ENCODE assay signal across 16 mouse cellular contexts in genomic region chr9:60653137-60653536, GRCm38 (mm10). TPM values are rescaled to one million over a fixed set of nuclear protein-coding genes. Genes with fewer than 3 reads are reported as not detected.
DNase-seq lines count a peak whose midpoint lies in the region; ATAC-seq and TF ChIP-seq lines count a peak whose summit lies in the region.
"Had no signal": no experiment of that assay in that cellular context is flagged by ENCODE, and none has a peak within 500 bp of the region (broad histone marks: within the 10 kb centered on the region; RNA-seq: fewer than 3 reads in every experiment).

No protein-coding gene starts in this region.

- no peaks in the 10 kb centered on the region for H3K79me2 ChIP-seq in heart, adult 2 months (replicated peaks; ENCODE audit: control insufficient read depth, insufficient read depth, low read length)

- intact Hi-C loops in heart, adult 2 months (cut with DNase I): no loop called here

- H3K4me1 ChIP-seq in heart, postnatal 0 days (ENCODE audit: control insufficient read depth, insufficient read depth): no peaks in the 10 kb centered on the region
- H3K4me1 ChIP-seq in heart, adult 2 months (ENCODE audit: control insufficient read depth, insufficient read depth, low read length): no peaks in the 10 kb centered on the region; the same call in 1 of the 2 replicates
- no peaks in the 10 kb centered on the region for H3K4me1 ChIP-seq in stomach, postnatal 0 days (replicated peaks; ENCODE audit: control insufficient read depth, insufficient read depth)

- no peaks in the 10 kb centered on the region for H3K36me3 ChIP-seq in heart, postnatal 0 days (replicated peaks; ENCODE audit: control insufficient read depth, insufficient read depth, low read length)
- H3K36me3 ChIP-seq in heart, adult 2 months (ENCODE audit: control insufficient read depth, insufficient read depth, low read length): no peaks in the 10 kb centered on the region
- no peaks in the 10 kb centered on the region for H3K36me3 ChIP-seq in stomach, postnatal 0 days (ENCODE audit: control insufficient read depth, insufficient read depth, low read length)
- H3K36me3 ChIP-seq: midbrain, embryonic 12.5 days had no signal

- H3K9ac ChIP-seq in heart, postnatal 0 days (replicated peaks; ENCODE audit: low read depth, low read length): no peak overlapping the region
- H3K9ac ChIP-seq in heart, adult 2 months (ENCODE audit: low read depth, low read length): no peak overlapping the region
- H3K9ac ChIP-seq in stomach, postnatal 0 days (ENCODE audit: low read length): no peak overlapping the region
- H3K9ac ChIP-seq: midbrain, embryonic 12.5 days had no signal

- no peak for TF ChIP-seq CTCF in heart, postnatal 0 days (IDR thresholded peaks at IDR 0.05; ENCODE audit: low read depth)
- TF ChIP-seq CTCF in heart, adult 2 months (IDR thresholded peaks at IDR 0.05): no peak
- TF ChIP-seq CTCF in Patski (IDR thresholded peaks at IDR 0.05): no peak
- no peak for TF ChIP-seq CTCF in stomach, postnatal 0 days (IDR thresholded peaks at IDR 0.05; ENCODE audit: low read depth)

- no peak for TF ChIP-seq EP300 in heart, postnatal 0 days (IDR thresholded peaks at IDR 0.05; ENCODE audit: low read depth)
- no peak for TF ChIP-seq EP300 in heart, adult 2 months (IDR thresholded peaks at IDR 0.05; ENCODE audit: insufficient read depth, low read depth, low read length)
- TF ChIP-seq EP300 in stomach, postnatal 0 days (optimal IDR thresholded peaks at IDR 0.05): no peak

- POLR2A ChIA-PET in Patski (lab: Charles Lee): interaction anchor here (0.6 kb wide), 1 partner anchor 18 kb away, joined by 6 read pairs; no protein-coding TSS in a partner anchor

- DNase-seq in heart, postnatal 0 days (ENCODE audit: low spot score): peak; percentile 22
- no peak for DNase-seq in heart, adult 2 months
- DNase-seq in Patski (ENCODE audit: low read depth, low spot score): peak; percentile 4
- peak; percentile 44 for DNase-seq in retina, embryonic 14.5 days (ENCODE audit: low spot score)
- no peak for DNase-seq in thymus, postnatal 36 days
- DNase-seq in urinary bladder, postnatal 14 days (ENCODE audit: low spot score): no peak
- DNase-seq in stomach, postnatal 0 days (ENCODE audit: low spot score): no peak
- DNase-seq: adrenal gland, postnatal 25 days; cerebellum, adult 18-20 months; kidney, adult 8-10 months; right cerebral cortex, postnatal 4 days had no signal

- no peak for TF ChIP-seq POLR2A in heart, adult 2 months (IDR thresholded peaks at IDR 0.05; ENCODE audit: insufficient read depth, low read depth, low read length)

- no peak overlapping the region for H3K4me3 ChIP-seq in heart, postnatal 0 days (ENCODE audit: low read depth, low read length)
- no peak overlapping the region for H3K4me3 ChIP-seq in heart, adult 2 months
- H3K4me3 ChIP-seq in stomach, postnatal 0 days (ENCODE audit: low read depth, low read length): no peak overlapping the region
- H3K4me3 ChIP-seq: erythroblast, embryonic 14.5 days; left cerebral cortex, adult 2 months; midbrain, embryonic 12.5 days had no signal

- WGBS in heart, postnatal 0 days: 80% methylated on average over 1 of the region's 1 CpGs
- WGBS in heart, adult 2 months: 83% methylated on average over 1 of the region's 1 CpGs
- WGBS in stomach, postnatal 0 days: 81% methylated on average over 1 of the region's 1 CpGs

- no peak overlapping the region for H3K27ac ChIP-seq in heart, postnatal 0 days (ENCODE audit: low read depth)
- H3K27ac ChIP-seq in heart, adult 2 months: no peak overlapping the region
- H3K27ac ChIP-seq in stomach, postnatal 0 days (replicated peaks): no peak overlapping the region
- H3K27ac ChIP-seq: hindbrain, postnatal 0 days; left cerebral cortex, adult 2 months; midbrain, embryonic 12.5 days had no signal

- CTCF ChIA-PET in Patski (lab: Charles Lee): no interaction called here

- no peaks in the 10 kb centered on the region for H3K27me3 ChIP-seq in heart, postnatal 0 days (ENCODE audit: control insufficient read depth, insufficient read depth, low read length)
- no peaks in the 10 kb centered on the region for H3K27me3 ChIP-seq in heart, adult 2 months (ENCODE audit: control insufficient read depth, insufficient read depth, low read length)
- H3K27me3 ChIP-seq in Patski: no peaks in the 10 kb centered on the region
- no peaks in the 10 kb centered on the region for H3K27me3 ChIP-seq in stomach, postnatal 0 days (ENCODE audit: control insufficient read depth, insufficient read depth, low read length)

- no peaks in the 10 kb centered on the region for H3K9me3 ChIP-seq in heart, postnatal 0 days (replicated peaks; ENCODE audit: control insufficient read depth, low read length)
- H3K9me3 ChIP-seq in stomach, postnatal 0 days (ENCODE audit: control insufficient read depth, low read length): no peaks in the 10 kb centered on the region
- H3K9me3 ChIP-seq: midbrain, embryonic 12.5 days had no signal

- in situ Hi-C loops in Patski (cut with MboI; ENCODE audit: low pct_unique_long_range_greater_than_20kb): no loop called here

- ATAC-seq in heart, postnatal 0 days (ENCODE audit: insufficient read depth, low read depth): no peak
- no peak for ATAC-seq in Patski
- ATAC-seq in erythroid progenitor cell, adult 5-6 weeks (replicated peaks; ENCODE audit: low FRiP score, poor library complexity, severe bottlenecking): peak; percentile 71
- no peak for ATAC-seq in stomach, postnatal 0 days (ENCODE audit: low FRiP score, low TSS enrichment)
- ATAC-seq: hindbrain, postnatal 0 days had no signal

- H3K4me2 ChIP-seq in heart, postnatal 0 days (ENCODE audit: low read depth, low read length): no peak overlapping the region
- no peak overlapping the region for H3K4me2 ChIP-seq in stomach, postnatal 0 days (replicated peaks; ENCODE audit: low read depth)
- H3K4me2 ChIP-seq: midbrain, embryonic 12.5 days had no signal

RNA-seq across cellular contexts. Expression of gene Lrrc49, which starts 34.8 kb away (rescaled TPM):
- total RNA-seq in heart, postnatal 0 days (2014; rRNA removed; ENCODE audit: low replicate concordance): 6.4 and 7.2 TPM in 2 replicates
- 4.9 and 5.0 TPM in 2 replicates for polyA plus RNA-seq in heart, postnatal 0 days (2015; fragmentation: Nextera tagmentation; extraction: Ambion mirVana)
- total RNA-seq in heart, adult 2 months (2021): 1 to 10 TPM; 3.7 TPM
- 2.1 and 4.7 TPM in 2 replicates for polyA plus RNA-seq in heart, adult 2 months (2012; rRNA removed)
- 22.7 TPM for polyA plus RNA-seq in Patski (2021)
- 9.6 TPM in 1 of 2 replicates, not detected in the other for total RNA-seq in erythroid progenitor cell, adult 5-6 weeks (2015; ENCODE audit: low replicate concordance)
- total RNA-seq in erythroid progenitor cell, adult 5-6 weeks (2017; ENCODE audit: low replicate concordance): not detected in 2 replicates
- polyA plus RNA-seq in stomach, postnatal 0 days (2015; fragmentation: Nextera tagmentation; extraction: Ambion mirVana): 10.2 and 10.5 TPM in 2 replicates

RNA-seq across cellular contexts. Expression of gene Larp6, which starts 59.7 kb away (rescaled TPM):
- total RNA-seq in heart, postnatal 0 days (2014; rRNA removed; ENCODE audit: low replicate concordance): 0.39 and 1.2 TPM in 2 replicates
- 0.41 and 0.43 TPM in 2 replicates for polyA plus RNA-seq in heart, postnatal 0 days (2015; fragmentation: Nextera tagmentation; extraction: Ambion mirVana)
- total RNA-seq in heart, adult 2 months (2021): 1 to 10 TPM; 1.7 to 1.9 TPM
- polyA plus RNA-seq in heart, adult 2 months (2012; rRNA removed): 0.94 and 1.5 TPM in 2 replicates
- not detected for polyA plus RNA-seq in Patski (2021)
- 1.3 TPM in 1 of 2 replicates, not detected in the other for total RNA-seq in erythroid progenitor cell, adult 5-6 weeks (2015; ENCODE audit: low replicate concordance)
- not detected in 2 replicates for total RNA-seq in erythroid progenitor cell, adult 5-6 weeks (2017; ENCODE audit: low replicate concordance)
- polyA plus RNA-seq in stomach, postnatal 0 days (2015; fragmentation: Nextera tagmentation; extraction: Ambion mirVana): 1.4 and 1.8 TPM in 2 replicates
- polyA plus RNA-seq: erythroblast, embryonic 14.5 days had no signal

Comparison
In these comparisons a context has a peak if more than half of its experiments do, and no peak if none do; other contexts are left out.
1. DNase-seq: peak in heart, postnatal 0 days (single experiment), Patski (single experiment) and retina, embryonic 14.5 days (single experiment); none in heart, adult 2 months (0 of 2), thymus, postnatal 36 days (0 of 2), urinary bladder, postnatal 14 days (single experiment) and stomach, postnatal 0 days (single experiment).